In genomic region chr16:23107946-23108759, GRCm38 (mm10) we compare ENCODE assay signal across 8 mouse cellular contexts. TPM values are rescaled to one million over a fixed set of nuclear protein-coding genes. Genes with fewer than 3 reads are reported as not detected.
DNase-seq lines count a peak whose midpoint lies in the region; ATAC-seq and TF ChIP-seq lines count a peak whose summit lies in the region.

No protein-coding gene starts in this region.

- no peak for TF ChIP-seq CTCF in bone marrow, adult 2 months (IDR thresholded peaks at IDR 0.05; ENCODE audit: control insufficient read depth, insufficient read depth, low read length)
- TF ChIP-seq CTCF in embryonic fibroblast, embryonic 13.5 days (IDR thresholded peaks at IDR 0.05; ENCODE audit: borderline replicate concordance, insufficient read depth, low read length), result no peak
- no peak for TF ChIP-seq CTCF in midbrain, postnatal 0 days (IDR thresholded peaks at IDR 0.05)

- H3K4me3 ChIP-seq in bone marrow, adult 2 months (replicated peaks; ENCODE audit: control insufficient read depth, low read depth, low read length), result peak overlapping the region; percentile 98
- H3K4me3 ChIP-seq in embryonic fibroblast, embryonic 13.5 days (ENCODE audit: insufficient read depth, low read length), result peak overlapping the region; percentile 98
- H3K4me3 ChIP-seq in kidney, embryonic 14.5 days (ENCODE audit: low read length), result peak overlapping the region; percentile 99
- peak overlapping the region; percentile 93 for H3K4me3 ChIP-seq in limb, embryonic 15.5 days
- peak overlapping the region; percentile 96 for H3K4me3 ChIP-seq in midbrain, postnatal 0 days (ENCODE audit: low read depth, low read length)

- peaks cover 50% of the 10 kb centered on the region for H3K36me3 ChIP-seq in kidney, embryonic 14.5 days (ENCODE audit: control insufficient read depth, insufficient read depth, low read length)
- H3K36me3 ChIP-seq in limb, embryonic 15.5 days, result peaks cover 39% of the 10 kb centered on the region
- H3K36me3 ChIP-seq in midbrain, postnatal 0 days (ENCODE audit: insufficient read depth, low read length), result peaks cover 22% of the 10 kb centered on the region

- peak; percentile 96; the same call in 1 of the 2 replicates for TF ChIP-seq POLR2A in bone marrow, adult 2 months (IDR thresholded peaks at IDR 0.05; ENCODE audit: borderline replicate concordance, control insufficient read depth, low read depth, low read length)
- TF ChIP-seq POLR2A in embryonic fibroblast, embryonic 13.5 days (IDR thresholded peaks at IDR 0.05; ENCODE audit: low read depth, low read length), result peak; percentile 71

- peak; percentile 81 for DNase-seq in 3T3-L1 (ENCODE audit: low read depth, low spot score)
- peak; percentile 85 to 86 for DNase-seq in heart, adult 9 months (ENCODE audit: low spot score in 2 of 2)
- DNase-seq in midbrain, postnatal 0 days (ENCODE audit: low spot score), result peak; percentile 92
- peak; percentile 64 to 80 for DNase-seq in spleen, postnatal 14 days (ENCODE audit: low spot score in 2 of 2)

- peak overlapping the region; percentile 100 for H3K9ac ChIP-seq in kidney, embryonic 14.5 days (ENCODE audit: low read depth, low read length)
- peak overlapping the region; percentile 99 for H3K9ac ChIP-seq in limb, embryonic 15.5 days
- H3K9ac ChIP-seq in midbrain, postnatal 0 days (replicated peaks; ENCODE audit: low read length, poor library complexity, severe bottlenecking), result peak overlapping the region; percentile 100

- ATAC-seq in kidney, embryonic 14.5 days (ENCODE audit: low FRiP score, low TSS enrichment), result peak; percentile 88
- ATAC-seq in limb, embryonic 15.5 days (ENCODE audit: insufficient number of reproducible peaks, low FRiP score, low TSS enrichment, low read depth), result peak; percentile 86
- ATAC-seq in midbrain, postnatal 0 days (ENCODE audit: low FRiP score), result peak; percentile 93

- peak overlapping the region; percentile 97 for H3K27ac ChIP-seq in bone marrow, adult 2 months (ENCODE audit: control insufficient read depth, insufficient read depth, low read depth, low read length, poor library complexity)
- H3K27ac ChIP-seq in embryonic fibroblast, embryonic 13.5 days (ENCODE audit: insufficient read depth, low read length), result peak overlapping the region; percentile 99
- peak overlapping the region; percentile 99 for H3K27ac ChIP-seq in kidney, embryonic 14.5 days (ENCODE audit: low read depth, low read length)
- peak overlapping the region; percentile 99 for H3K27ac ChIP-seq in limb, embryonic 15.5 days
- H3K27ac ChIP-seq in midbrain, postnatal 0 days (ENCODE audit: low read depth, low read length), result peak overlapping the region; percentile 100

- H3K27me3 ChIP-seq in kidney, embryonic 14.5 days (ENCODE audit: control insufficient read depth, insufficient read depth, low read length), result no peaks in the 10 kb centered on the region
- no peaks in the 10 kb centered on the region for H3K27me3 ChIP-seq in limb, embryonic 15.5 days
- H3K27me3 ChIP-seq in midbrain, postnatal 0 days (ENCODE audit: insufficient read depth, low read length), result no peaks in the 10 kb centered on the region

- peak overlapping the region; percentile 90 for H3K4me2 ChIP-seq in kidney, embryonic 14.5 days (replicated peaks; ENCODE audit: low read depth, low read length)
- H3K4me2 ChIP-seq in limb, embryonic 15.5 days, result peak overlapping the region; percentile 63
- H3K4me2 ChIP-seq in midbrain, postnatal 0 days (ENCODE audit: low read depth, low read length, poor library complexity, severe bottlenecking), result peak overlapping the region; percentile 78

- WGBS in bone marrow, adult 2 months, result under 1% methylated on average over 52 of the region's 52 CpGs
- under 1% methylated on average over 52 of the region's 52 CpGs for WGBS in kidney, embryonic 14.5 days
- WGBS in limb, embryonic 15.5 days, result under 1% methylated on average over 52 of the region's 52 CpGs
- WGBS in midbrain, postnatal 0 days, result under 1% methylated on average over 52 of the region's 52 CpGs

- H3K9me3 ChIP-seq in kidney, embryonic 14.5 days (ENCODE audit: control insufficient read depth, low read length), result no peaks in the 10 kb centered on the region
- H3K9me3 ChIP-seq in limb, embryonic 15.5 days, result no peaks in the 10 kb centered on the region
- no peaks in the 10 kb centered on the region for H3K9me3 ChIP-seq in midbrain, postnatal 0 days (ENCODE audit: low read length)

- no peaks in the 10 kb centered on the region; the same call in 1 of the 2 replicates for H3K4me1 ChIP-seq in bone marrow, adult 2 months (ENCODE audit: control insufficient read depth, insufficient read depth, low read length)
- no peaks in the 10 kb centered on the region for H3K4me1 ChIP-seq in embryonic fibroblast, embryonic 13.5 days (ENCODE audit: control insufficient read depth, insufficient read depth, low read length)
- peaks cover 13% of the 10 kb centered on the region; the same call in 1 of the 2 replicates for H3K4me1 ChIP-seq in kidney, embryonic 14.5 days (ENCODE audit: control insufficient read depth, insufficient read depth, low read length)
- H3K4me1 ChIP-seq in limb, embryonic 15.5 days, result peaks cover 15% of the 10 kb centered on the region; the same call in 1 of the 2 replicates
- H3K4me1 ChIP-seq in midbrain, postnatal 0 days (ENCODE audit: insufficient read depth, low read length), result no peaks in the 10 kb centered on the region

RNA-seq across cellular contexts. Expression of gene Eif4a2, which starts 0.9 kb away (rescaled TPM):
- polyA plus RNA-seq in bone marrow, adult 2 months (2011; ENCODE audit: insufficient read depth, insufficient read length, low replicate concordance, missing spikeins), result 103 and 232 TPM in 2 replicates
- polyA plus RNA-seq in embryonic fibroblast, embryonic 13.5 days (2011; ENCODE audit: insufficient read length, low read depth, missing spikeins), result 552 and 554 TPM in 2 replicates
- polyA plus RNA-seq in kidney, embryonic 14.5 days (2014; fragmentation: Nextera tagmentation; extraction: Ambion mirVana), result 215 and 226 TPM in 2 replicates
- polyA plus RNA-seq in limb, embryonic 15.5 days (2015; fragmentation: Nextera tagmentation; extraction: Ambion mirVana), result 259 and 273 TPM in 2 replicates
- 647 and 778 TPM in 2 replicates for total RNA-seq in midbrain, postnatal 0 days (2014; rRNA removed)
- 291 and 295 TPM in 2 replicates for polyA plus RNA-seq in midbrain, postnatal 0 days (2015; fragmentation: Nextera tagmentation; extraction: Ambion mirVana)

RNA-seq across cellular contexts. Expression of gene Rfc4, which starts 19.4 kb away (rescaled TPM):
- 35.1 and 55.1 TPM in 2 replicates for polyA plus RNA-seq in bone marrow, adult 2 months (2011; ENCODE audit: insufficient read depth, insufficient read length, low replicate concordance, missing spikeins)
- polyA plus RNA-seq in embryonic fibroblast, embryonic 13.5 days (2011; ENCODE audit: insufficient read length, low read depth, missing spikeins), result 17.6 and 22.3 TPM in 2 replicates
- polyA plus RNA-seq in kidney, embryonic 14.5 days (2014; fragmentation: Nextera tagmentation; extraction: Ambion mirVana), result 146 and 188 TPM in 2 replicates
- 75.9 and 87.0 TPM in 2 replicates for polyA plus RNA-seq in limb, embryonic 15.5 days (2015; fragmentation: Nextera tagmentation; extraction: Ambion mirVana)
- 8.6 and 10.0 TPM in 2 replicates for total RNA-seq in midbrain, postnatal 0 days (2014; rRNA removed)
- 20.4 and 22.6 TPM in 2 replicates for polyA plus RNA-seq in midbrain, postnatal 0 days (2015; fragmentation: Nextera tagmentation; extraction: Ambion mirVana)

RNA-seq across cellular contexts. Expression of gene Adipoq, which starts 38.2 kb away (rescaled TPM):
- 32.3 and 39.5 TPM in 2 replicates for polyA plus RNA-seq in bone marrow, adult 2 months (2011; ENCODE audit: insufficient read depth, insufficient read length, low replicate concordance, missing spikeins)
- not detected in 2 replicates for polyA plus RNA-seq in embryonic fibroblast, embryonic 13.5 days (2011; ENCODE audit: insufficient read length, low read depth, missing spikeins)
- not detected in 2 replicates for polyA plus RNA-seq in kidney, embryonic 14.5 days (2014; fragmentation: Nextera tagmentation; extraction: Ambion mirVana)
- 2.5 TPM in 1 of 2 replicates, not detected in the other for polyA plus RNA-seq in limb, embryonic 15.5 days (2015; fragmentation: Nextera tagmentation; extraction: Ambion mirVana)
- not detected in 2 replicates for total RNA-seq in midbrain, postnatal 0 days (2014; rRNA removed)
- not detected in 2 replicates for polyA plus RNA-seq in midbrain, postnatal 0 days (2015; fragmentation: Nextera tagmentation; extraction: Ambion mirVana)

RNA-seq across cellular contexts. Expression of gene Kng1, which starts 50.5 kb away (rescaled TPM):
- polyA plus RNA-seq in bone marrow, adult 2 months (2011; ENCODE audit: insufficient read depth, insufficient read length, low replicate concordance, missing spikeins), result 6.3 and 13.7 TPM in 2 replicates
- polyA plus RNA-seq in embryonic fibroblast, embryonic 13.5 days (2011; ENCODE audit: insufficient read length, low read depth, missing spikeins), result 1.4 and 1.5 TPM in 2 replicates
- 0.20 and 0.49 TPM in 2 replicates for polyA plus RNA-seq in kidney, embryonic 14.5 days (2014; fragmentation: Nextera tagmentation; extraction: Ambion mirVana)
- polyA plus RNA-seq in limb, embryonic 15.5 days (2015; fragmentation: Nextera tagmentation; extraction: Ambion mirVana), result 0.43 and 1.9 TPM in 2 replicates
- total RNA-seq in midbrain, postnatal 0 days (2014; rRNA removed), result not detected in 2 replicates
- polyA plus RNA-seq in midbrain, postnatal 0 days (2015; fragmentation: Nextera tagmentation; extraction: Ambion mirVana), result not detected in 2 replicates

Comparison
In these comparisons a context has a peak if more than half of its experiments do, and no peak if none do; other contexts are left out.
1. Peak in every context shown above with its lines: DNase-seq, ATAC-seq, H3K4me3 ChIP-seq and H3K27ac ChIP-seq.